Mouse (Mus musculus) R1 (cell line): ENCODE measurements around the gene Hipk1.

Source experiments
- DNase-seq: peaks from one replicate; pipeline ENCODE4 v3.0.0-alpha.2; 2018; ENCODE audit warnings: low read depth, low spot score

Gene Hipk1

DNA sequence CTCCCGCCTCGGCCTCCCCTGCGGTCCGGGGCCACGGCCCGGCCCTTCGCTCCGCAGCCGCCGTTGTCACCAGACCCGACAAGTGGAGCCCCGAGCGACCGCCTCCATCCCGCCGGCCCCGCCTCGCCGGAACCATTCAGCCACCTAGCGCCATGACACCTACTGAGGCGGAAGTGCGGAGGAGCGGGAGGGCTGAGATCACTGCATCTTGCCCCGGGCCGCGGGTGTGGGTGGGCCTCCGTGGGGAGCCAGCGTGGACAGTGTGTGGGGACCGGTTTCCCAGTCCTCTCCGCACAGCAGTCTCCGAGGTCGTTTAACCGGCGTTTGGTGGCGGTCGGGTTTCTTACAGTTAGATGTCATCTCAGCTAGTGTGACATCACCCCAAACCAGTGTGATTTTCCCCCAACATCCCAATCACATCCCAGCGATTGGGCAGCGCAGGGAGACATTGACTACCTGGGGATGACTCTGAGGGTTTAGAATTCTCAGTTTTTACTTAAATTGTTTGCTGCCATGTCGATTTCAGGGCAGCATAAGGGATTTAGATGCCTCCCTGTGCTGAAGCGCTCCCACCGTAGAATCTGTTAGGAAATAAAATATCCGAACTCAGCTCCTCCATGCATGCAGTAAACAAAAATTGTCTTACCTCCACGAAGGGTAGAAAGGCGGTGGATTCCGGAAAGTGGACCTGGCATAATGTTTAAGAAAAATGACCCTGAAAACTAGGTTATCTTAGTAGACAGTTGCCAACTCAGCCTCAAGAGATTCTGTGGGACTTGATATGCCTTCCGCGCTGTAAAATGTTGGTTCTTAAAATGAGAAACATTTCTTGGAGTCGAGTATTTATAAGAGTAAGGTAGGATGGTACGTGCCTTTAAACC is at the start of gene Hipk1:
Hipk1 (minus strand) TSS at position 334 of the 881 bp plus-strand sequence.
- DNase-seq: peak; percentile 93

DNA sequence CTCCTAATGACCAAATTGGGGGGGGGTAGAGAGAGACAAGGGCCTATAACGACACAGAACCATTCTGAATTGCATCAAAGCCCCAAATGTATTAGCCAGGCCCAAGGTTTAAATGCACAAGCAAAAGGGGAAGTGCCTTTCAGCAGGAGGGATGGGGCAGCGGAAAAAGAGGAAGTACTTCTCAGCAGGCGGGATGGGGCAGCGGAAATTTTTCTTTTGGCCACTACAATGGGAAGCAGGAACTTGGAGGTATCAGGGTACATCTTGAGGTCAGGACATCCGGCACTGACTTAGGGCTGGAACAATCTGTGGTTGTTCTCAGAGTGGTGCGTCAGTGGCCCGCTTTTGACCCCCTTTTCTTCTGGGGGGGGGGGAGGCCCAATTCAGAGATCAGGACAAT is 49.6 kb upstream of the Hipk1 start:
- peak; percentile 83 for DNase-seq

DNA sequence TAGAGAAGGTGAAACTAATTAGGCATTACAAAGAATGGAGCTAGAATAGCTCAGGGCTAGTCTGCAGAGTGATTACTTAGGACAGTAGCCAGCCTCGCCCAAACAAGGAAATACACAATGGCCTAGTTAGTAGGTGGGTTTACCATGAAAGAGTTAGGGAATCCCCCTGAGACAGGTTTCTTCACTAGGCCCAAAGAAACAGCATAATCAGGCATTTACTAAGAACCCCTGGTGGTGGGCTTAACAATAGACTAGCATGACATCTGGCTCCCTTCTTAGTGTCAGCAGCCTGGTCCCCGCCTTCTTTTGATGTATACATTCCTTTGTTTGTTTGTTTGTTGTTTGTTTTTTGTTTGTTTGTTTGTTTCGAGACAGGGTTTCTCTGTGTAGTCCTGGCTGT is 48.8 kb upstream of the Hipk1 start:
- DNase-seq: peak; percentile 85

DNA sequence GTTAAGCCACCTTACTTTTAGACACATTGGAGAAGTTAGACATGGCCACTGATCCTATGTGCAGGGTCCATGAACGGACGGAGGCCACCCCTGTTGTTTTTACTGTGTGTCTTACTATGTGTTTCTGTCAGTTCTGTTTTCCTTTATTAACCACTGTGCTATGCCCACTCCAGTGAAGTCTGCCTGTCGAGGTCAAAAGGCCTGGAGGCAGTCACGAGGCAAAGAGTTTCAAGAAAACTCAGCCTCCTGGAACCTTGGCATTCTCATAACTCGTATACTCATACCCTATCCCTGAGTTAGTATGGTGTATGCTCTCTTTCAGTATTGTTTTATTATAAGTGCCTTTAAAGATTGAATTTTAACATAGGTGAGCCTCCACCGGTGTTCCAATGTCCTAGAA is 48.3 kb upstream of the Hipk1 start:
- DNase-seq: peak; percentile 72

DNA sequence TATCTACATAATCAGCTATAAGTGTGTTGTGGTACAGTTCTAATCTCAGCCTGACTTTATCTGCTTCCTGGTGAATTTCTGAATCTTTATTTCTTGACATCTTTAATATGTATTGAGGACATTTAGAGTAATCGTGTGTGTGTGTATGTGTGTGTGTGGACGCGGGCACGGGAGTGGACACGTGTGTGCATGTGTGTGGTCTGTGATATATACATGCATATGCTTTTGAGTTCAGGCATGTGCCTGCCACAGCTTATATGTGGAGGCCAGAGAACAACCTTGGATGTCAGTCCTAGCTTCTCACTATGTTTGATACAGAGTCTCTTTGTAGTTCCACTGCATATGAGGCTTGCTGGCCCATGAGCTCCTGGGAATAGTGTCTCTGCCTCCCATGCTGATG is 45.1 kb upstream of the Hipk1 start:
- no peak for DNase-seq

DNA sequence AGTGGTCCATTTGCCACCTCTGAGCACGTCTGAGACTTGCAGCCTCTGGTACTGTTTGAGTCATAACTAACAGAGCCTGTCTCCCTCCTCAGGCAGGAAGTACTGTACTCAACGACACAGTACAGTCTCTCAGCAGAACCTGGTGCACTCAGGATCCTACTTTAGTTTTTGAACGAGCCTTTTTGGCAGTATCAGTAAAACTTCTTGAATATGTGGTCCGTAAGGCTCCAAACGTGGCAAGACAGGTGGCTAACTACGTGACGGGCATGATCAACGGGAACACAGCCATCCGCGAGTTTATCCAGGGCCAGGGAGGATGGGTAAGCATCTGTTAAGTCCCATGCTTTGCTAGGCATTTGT is 44.6 kb upstream of the Hipk1 start:
- DNase-seq: no peak

DNA sequence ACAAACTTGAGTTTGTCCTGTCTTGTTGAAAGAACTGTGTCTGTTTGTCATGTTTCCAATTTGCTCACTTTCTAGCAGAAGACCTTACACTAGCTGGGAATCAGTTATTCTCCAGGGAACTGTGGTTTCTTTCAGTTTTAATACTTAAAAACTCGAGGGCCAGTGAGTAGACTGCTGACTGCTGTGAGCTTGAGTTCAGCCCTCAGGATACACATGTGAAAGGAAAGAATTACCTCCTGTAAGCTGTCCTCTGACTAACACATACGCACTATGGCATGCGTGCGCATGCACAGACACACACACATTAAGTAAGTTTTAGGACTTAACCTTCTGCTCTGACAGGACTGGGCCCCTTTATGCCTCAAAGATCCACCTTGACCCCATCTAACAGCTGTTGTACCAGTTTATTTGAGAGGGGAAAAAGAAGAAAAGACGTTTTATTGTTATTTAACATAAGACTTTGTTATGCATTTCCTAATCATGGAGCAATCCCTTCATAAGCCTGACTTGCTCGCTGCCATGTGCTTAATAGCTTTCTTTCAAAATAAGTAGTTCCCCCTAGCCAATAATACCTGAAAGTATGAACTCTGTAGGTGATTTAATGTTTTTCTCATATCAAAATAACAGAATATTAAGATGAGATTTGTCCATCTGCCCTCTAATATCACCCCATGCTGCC is 44.0 kb upstream of the Hipk1 start:
- no peak for DNase-seq

DNA sequence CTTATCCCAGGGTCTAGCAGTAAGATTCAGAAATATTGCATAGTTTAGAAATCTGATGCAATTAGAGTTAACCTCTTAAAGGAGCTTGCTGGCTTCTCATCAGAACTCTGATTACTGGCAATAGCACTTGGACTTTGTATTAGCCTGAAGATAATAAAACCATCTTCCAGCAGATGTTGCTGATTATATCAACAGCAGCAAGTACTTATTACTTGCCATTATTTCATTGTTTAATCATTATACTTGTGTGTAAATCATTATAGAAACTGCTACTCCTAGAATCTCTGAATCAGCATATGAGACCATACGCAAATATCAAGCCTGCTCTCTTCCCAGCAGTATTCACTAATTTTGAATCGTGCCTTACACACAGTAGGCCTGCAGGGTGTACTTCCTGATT is 42.6 kb upstream of the Hipk1 start:
- no peak for DNase-seq

DNA sequence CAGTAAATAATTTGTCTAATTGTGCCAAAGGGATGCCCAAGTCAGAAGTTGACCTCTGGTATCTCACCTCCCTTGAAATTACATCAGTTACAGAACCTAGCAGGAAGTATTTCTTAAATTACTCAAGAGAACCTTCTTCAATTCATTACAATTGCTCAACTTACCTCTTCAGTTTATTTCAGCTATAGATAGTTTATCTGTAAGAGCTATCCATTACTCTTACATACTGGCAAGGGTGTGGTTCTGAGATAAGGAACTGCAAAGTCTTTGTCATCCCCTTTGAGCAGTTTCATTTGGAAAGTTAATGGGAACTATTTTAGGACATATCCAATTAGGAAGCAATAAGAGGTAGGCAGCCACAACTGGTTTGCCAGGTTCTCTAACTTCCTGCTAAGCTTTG is 41.1 kb upstream of the Hipk1 start, which contains the start of gene Bcl2l15:
Bcl2l15 (plus strand) TSS at position 176 of the 400 bp plus-strand sequence.
- no peak for DNase-seq

DNA sequence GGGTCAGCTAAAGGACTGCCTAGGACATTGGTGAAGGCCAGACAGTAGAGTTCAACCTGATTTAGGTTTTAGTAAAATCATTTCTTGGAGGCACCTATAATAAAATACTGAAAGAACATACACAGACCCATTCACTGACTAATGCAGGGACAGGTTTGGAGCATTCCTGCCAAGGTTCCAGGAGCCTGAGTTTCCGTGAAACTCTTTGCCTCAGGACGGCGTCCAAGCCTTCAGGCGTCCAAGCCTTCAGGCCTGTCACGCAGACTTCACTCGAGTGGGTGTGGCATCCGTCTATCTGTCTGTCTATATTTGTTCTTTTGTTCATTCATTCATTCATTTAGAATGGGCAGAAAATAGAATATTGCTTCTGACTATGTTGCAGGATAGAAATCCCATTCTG is 39.8 kb upstream of the Hipk1 start:
- no peak for DNase-seq

DNA sequence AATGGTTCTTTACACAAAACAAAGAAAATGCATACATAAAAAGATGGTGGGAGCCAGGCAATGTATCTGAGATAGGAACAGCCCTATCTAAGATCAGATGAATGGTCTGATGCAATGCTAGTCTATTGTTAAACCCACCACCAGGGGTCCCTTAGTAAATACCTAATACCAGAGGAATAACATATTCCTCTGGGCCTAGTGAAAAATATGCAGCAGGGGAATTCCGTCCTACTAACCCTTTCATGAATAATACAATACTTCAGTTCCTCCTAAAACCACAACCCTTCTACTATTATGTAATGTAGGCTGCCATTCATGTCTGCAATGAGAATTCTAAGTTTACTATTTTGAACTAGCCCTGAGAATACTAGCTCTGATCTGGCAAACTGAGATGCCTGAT is 39.3 kb upstream of the Hipk1 start:
- peak; percentile 66 for DNase-seq

DNA sequence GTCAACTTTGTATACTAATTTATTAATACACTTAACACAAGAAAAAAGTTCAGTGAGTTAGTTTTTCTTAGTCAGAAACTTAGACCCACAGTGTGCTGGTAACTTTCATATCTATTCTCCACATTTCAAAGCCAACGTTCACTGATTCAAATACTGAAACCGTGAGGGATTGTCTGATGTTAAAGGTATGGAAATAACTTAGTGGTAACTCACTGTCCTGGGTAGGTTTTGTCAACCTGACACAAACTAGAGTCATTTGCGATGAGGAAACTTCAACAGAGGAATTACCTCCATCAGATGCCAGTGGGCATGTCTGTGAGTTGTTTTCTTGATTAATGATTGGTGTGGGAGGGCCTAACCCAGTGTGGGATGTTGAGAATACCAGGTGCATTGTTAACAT is 37.7 kb upstream of the Hipk1 start:
- no peak for DNase-seq

DNA sequence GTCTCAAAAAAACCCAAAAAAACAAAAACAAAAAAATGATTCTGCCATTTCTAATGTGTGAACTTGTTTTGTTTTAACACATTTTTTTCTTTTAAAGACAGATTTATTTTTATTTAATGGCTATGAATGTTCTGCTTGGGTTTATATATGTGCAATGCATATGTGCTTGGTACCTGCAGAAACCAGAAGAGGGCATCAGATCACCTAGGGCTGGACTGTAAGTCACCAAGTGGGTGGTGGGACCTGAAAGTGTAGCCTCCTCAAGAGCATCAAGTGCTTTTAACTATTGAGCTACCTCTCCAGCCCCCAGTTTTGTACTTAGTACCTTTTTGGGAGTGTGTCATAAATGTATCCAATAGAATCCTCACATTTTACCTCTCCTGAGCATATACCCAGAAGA is 36.2 kb upstream of the Hipk1 start:
- DNase-seq: no peak

DNA sequence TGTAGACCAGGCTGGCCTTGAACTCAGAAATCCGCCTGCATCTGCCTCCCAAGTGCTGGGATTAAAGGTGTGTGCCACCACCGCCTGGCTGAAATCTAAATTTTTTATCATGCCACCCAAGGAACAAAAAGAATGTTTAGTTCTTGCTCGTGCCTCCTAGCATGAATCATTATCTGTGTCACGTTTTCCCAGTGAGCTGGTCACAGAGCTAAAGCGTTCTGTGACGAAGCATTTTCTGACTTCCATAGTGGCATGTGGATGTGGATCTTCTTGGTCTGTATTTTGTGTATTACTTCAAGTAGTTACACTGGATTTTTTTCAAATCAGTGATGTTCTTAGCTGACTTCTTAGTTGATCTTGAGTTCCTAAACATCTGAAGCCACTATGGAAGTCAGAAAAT is 19.6 kb upstream of the Hipk1 start:
- DNase-seq: no peak

DNA sequence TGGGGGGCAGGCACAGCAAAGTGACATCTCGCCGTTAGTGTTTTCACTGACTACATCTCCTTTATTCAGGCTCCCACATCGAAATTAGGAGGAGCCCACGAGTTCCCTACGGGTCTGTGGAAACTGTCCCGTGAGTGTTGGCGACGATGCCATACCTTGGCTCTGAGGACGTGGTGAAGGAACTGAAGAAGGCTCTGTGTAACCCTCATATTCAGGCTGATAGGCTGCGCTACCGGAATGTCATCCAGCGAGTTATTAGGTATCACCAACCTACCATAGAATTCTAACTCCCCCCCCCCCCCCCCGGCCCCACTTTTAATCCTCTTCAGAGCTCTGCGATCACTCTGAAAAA is 18.4 kb upstream of the Hipk1 start:
- DNase-seq: no peak

DNA sequence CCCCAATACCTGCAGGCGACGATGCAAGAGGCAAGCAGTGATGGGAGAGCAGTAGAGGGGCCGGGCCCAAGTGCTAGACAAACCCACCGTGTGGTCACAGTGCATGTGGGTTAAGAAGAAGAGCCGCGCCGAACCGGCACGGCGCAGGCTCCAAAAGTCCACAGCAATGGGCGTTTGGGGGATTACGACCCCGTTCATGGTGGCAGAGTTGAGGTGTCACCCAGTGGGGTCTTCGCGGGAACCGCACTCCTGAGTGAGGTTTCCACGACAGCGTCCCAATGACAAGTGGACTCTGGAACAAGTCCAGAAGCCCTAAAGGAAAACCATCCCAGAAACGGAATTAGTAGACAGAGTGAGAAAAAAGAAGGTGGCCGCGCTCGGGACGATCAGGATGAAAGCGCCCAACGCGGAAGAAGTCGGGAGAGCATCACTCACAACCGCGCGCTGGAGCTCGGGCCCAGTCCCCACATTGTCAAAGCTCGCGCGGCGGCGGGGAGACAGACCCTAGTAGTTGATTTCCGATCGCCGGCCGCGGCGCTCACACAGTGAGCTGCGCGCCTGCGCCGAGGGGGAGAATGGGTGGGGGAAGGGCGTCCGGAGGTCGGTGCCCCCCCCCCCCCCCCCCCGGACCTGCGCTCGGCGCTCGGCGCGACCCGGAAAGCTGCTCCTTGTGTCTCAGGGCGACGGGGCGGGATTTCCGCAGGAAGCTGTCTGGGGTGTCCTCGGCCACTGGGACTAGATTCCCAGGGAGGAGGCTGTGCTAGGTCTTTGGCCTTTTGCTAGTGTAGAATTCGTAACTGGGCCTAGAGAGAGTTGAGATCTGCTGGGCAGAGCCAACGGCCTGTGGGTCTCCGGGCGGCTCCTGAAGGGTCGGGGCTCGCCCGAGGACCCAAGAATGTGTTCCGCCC is 17.8 kb upstream of the Hipk1 start, which contains the start of the genes Dclre1b, Ap4b1 and Gm43064:
Dclre1b (minus strand) TSS at position 554 of the 908 bp plus-strand sequence.
Ap4b1 (plus strand) TSS at position 630 of the 908 bp plus-strand sequence.
Gm43064 (plus strand) TSS at position 683 of the 908 bp plus-strand sequence.
- DNase-seq: peak; percentile 95

DNA sequence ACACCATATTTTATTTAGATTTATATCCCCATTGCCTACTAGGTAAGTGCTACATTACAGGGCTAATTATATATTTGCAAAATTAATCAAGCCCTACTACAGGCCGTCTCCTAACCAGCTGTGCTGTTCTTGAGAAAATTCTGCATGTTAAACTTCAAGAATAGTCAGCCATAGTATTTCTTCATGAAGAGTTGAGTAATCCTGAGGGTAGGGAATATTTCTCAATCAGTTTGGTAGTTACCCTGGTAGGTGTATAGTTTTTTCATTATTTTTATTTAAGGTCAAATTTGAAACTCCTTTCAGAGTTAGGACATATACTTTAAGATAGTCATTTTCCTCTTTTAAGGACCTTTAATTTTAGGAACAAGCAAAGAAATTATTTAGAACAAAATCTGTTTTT is 14.3 kb upstream of the Hipk1 start:
- no peak for DNase-seq

DNA sequence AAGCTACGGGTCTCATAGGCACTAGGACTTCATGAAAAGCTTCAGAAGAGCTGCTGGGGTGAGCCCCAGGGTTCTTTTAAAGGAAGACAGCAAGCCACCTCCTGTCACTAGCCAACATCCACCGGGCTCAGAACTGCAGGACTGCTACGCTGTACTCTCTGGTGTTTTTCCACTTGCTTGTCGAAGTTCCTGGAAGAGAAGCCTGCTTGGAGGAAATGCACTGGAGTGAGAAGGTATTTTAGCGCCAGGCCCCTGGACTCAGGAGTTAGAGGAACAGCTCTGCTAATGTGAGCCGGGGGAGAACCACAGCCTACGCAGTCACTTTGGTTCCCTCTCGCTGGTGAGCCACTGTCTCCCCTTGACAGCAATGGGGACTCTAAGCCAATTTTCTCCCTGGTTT is 11.5 kb upstream of the Hipk1 start:
- no peak for DNase-seq

DNA sequence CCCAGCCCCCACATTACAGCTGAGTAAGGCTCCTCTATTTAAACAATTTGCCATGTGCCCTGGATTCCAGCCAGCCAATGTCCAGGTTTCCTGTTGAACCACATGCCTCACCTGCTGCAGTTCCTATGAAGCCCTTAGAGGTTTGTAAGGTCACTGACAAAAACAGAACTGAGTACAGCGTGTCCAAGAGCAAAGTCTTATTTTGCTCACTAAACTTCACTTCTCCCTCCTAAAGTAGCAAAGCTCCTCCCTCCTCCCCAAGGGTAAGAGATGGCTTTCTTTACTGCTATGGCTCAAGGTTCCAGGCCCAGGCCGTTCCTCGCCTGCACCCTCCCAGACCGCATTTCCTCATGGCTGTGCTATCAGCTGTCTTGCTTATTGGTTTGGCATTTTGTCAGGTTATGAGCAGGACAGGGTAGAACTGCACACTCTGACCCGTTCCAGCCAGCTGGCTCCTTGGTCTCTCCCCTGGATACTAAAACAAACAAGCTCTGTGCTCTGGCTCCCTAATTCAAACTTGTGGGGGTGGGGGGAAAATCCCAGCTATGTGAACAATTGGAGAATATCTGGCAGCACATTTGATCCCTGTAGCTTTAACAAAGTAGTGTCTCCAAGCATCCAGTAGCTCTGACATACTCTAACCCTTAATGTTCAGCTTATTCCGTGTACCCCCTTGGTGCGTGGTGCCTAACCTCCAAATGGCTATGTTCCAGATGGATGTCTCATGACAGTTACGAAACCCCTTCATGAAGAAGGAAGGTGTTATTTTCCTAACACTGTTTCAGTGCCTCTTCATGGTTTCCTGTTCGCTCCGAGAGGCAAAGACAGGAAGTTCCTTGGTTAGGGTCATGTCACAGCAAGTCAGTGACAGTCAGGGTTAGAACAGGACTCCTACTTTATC is 10.5 kb upstream of the Hipk1 start:
- DNase-seq: no peak

DNA sequence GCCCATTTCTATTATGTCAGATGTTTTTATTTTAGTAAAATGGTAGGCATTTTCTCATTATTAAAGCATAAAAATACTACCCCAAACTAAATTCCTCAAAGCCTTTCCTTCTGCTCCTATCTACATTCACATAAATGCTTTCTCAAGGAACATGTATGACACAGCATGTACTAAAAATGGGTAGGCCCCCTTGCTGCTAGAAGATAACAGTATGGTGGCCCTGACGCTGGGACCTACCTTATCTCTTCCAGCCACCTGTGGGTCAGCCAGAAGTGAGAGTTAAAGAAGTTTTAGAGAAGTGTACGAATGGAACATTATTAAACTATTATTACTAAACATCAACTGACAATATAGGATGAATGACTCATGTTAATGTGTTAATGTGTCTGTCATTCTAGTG is 8.1 kb upstream of the Hipk1 start:
- DNase-seq: no peak

DNA sequence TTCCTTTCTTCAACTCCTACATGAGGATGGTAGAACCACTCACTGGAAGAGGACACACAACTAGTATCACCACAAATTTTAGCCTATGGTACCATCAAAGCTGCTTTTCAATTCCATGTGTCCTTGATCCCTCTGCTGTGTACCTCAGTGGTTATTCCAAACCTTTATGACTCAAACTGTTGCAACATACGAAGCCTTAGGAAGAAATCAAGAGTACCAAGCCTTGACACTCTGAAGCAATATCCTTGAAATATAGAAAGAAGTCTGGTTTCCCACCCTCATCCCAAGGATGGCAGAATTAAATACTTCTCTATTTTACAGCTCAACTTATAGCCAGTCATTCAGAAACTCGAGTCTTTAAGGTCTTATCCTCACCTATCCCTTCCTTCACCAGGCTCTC is 5.0 kb upstream of the Hipk1 start:
- DNase-seq: no peak
